Mouse (Mus musculus) C2C12 (cell line): ENCODE data around the gene Cdc42bpa. TPM values are rescaled to one million over a fixed set of nuclear protein-coding genes. Genes with fewer than 3 reads are reported as not detected.

Experiments
- H3K27me3 ChIP-seq: one replicate; pipeline ENCODE4 v1.6.1; 2011; ENCODE audit not compliant: control insufficient read depth, insufficient read depth, insufficient read length
- H3K36me3 ChIP-seq: one replicate; pipeline ENCODE4 v1.6.1; 2011; ENCODE audit not compliant: control insufficient read depth, insufficient read depth
- H3K4me3 ChIP-seq: one replicate; pipeline ENCODE4 v1.5.1; 2011; ENCODE audit warnings: mild to moderate bottlenecking, control low read depth; ENCODE audit not compliant: poor library complexity, insufficient read depth, severe bottlenecking
- H3K79me2 ChIP-seq: one replicate; pipeline ENCODE4 v1.6.1; 2011; ENCODE audit not compliant: control insufficient read depth, insufficient read depth
- H3K79me3 ChIP-seq: one replicate; pipeline ENCODE4 v1.6.1; 2011; ENCODE audit warnings: low read depth, control low read depth
- H3ac ChIP-seq: one replicate; pipeline ENCODE3; 2011; ENCODE audit warnings: low read depth; ENCODE audit not compliant: control insufficient read depth, insufficient read length
- CEBPB ChIP-seq: IDR thresholded peaks from one replicate; pipeline ENCODE4 v1.6.1; 2011; ENCODE audit warnings: low read depth, mild to moderate bottlenecking, control low read depth, moderate library complexity
- CTCF ChIP-seq: IDR thresholded peaks from one replicate; pipeline ENCODE4 v1.5.1; 2011; ENCODE audit not compliant: control insufficient read depth, insufficient read depth, insufficient read length
- FOSL1 ChIP-seq: IDR thresholded peaks from one replicate; pipeline ENCODE4 v1.8.0; 2011; ENCODE audit warnings: mild to moderate bottlenecking, low read length; ENCODE audit not compliant: poor library complexity, insufficient read depth, severe bottlenecking
- MAX ChIP-seq: IDR thresholded peaks from one replicate; pipeline ENCODE4 v1.6.1; 2011; ENCODE audit warnings: mild to moderate bottlenecking, control low read depth
- MYOD1 ChIP-seq: IDR thresholded peaks from one replicate; pipeline ENCODE4 v1.6.1; 2011; ENCODE audit warnings: low read depth; ENCODE audit not compliant: control insufficient read depth, insufficient read length
- MYOG ChIP-seq: IDR thresholded peaks from one replicate; pipeline ENCODE4 v1.6.1; 2011; ENCODE audit not compliant: control insufficient read depth, insufficient read length; ENCODE audit errors: extremely low read depth
- USF1 ChIP-seq: IDR thresholded peaks from one replicate; pipeline ENCODE4 v1.6.1; 2011; ENCODE audit warnings: low read depth, mild to moderate bottlenecking, control low read depth, moderate library complexity
- polyA plus RNA-seq: library from polyadenylated mRNA; unstranded; fragments of >200 nt; fragmentation: generic; extraction: Trizol; gene quantifications from one replicate; pipeline ENCODE4 v1.2.1, GENCODE M21; 2012; ENCODE audit warnings: missing spikeins

The Cdc42bpa gene
- polyA plus RNA-seq, 1 experiment, result 10.7 TPM

DNA sequence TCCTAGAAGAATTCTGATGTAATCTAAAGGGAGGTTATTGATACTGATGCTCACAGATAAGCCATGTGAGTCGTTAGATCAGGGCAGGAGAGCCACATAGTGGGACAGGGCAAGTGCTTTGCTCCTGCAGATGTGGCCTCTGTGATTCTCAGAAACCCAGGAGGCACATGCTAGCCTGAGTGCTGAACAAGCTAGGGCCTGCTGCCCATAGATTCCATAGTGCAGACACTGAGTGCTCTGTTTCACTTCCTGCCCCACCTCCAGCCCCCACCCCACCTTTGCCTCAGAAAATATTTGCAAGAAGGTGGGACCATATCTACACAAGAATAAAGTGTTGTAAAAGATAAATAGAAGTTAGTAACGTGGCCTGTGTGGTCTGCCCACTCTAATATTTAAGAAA, 198.4 kb downstream of the Cdc42bpa start:
- H3K79me3 ChIP-seq, result no peaks in the 10 kb centered on the region
- H3K4me3 ChIP-seq, result no peak overlapping the region
- no peak for TF ChIP-seq MAX
- TF ChIP-seq MYOG, result no peak
- no peak for TF ChIP-seq USF1
- no peak for TF ChIP-seq FOSL1
- no peak for TF ChIP-seq MYOD1
- H3K36me3 ChIP-seq, result peaks cover 13% of the 10 kb centered on the region
- no peak overlapping the region for H3ac ChIP-seq
- no peaks in the 10 kb centered on the region for H3K79me2 ChIP-seq
- H3K27me3 ChIP-seq, result no peaks in the 10 kb centered on the region

- no peak overlapping the region for H3K4me3 ChIP-seq
- TF ChIP-seq CEBPB (no peak), USF1 (no peak), MYOD1 (no peak), CTCF (no peak), MYOG (no peak), MAX (no peak), FOSL1 (no peak)
- no peaks in the 10 kb centered on the region for H3K27me3 ChIP-seq
- H3ac ChIP-seq, result no peak overlapping the region
- H3K79me2 ChIP-seq, result no peaks in the 10 kb centered on the region
- H3K36me3 ChIP-seq, result peaks cover 5% of the 10 kb centered on the region
- no peaks in the 10 kb centered on the region for H3K79me3 ChIP-seq
Measured at GRCm38 (mm10) chr1:180160545-180160944, 200.3 kb downstream of the Cdc42bpa start.

GRCm38 (mm10) chr1:180161160-180161559, 200.9 kb downstream of the Cdc42bpa start:
- Histone ChIP-seq H3K27me3 (no peaks in the 10 kb centered on the region), H3ac (no peak overlapping the region)
- no peak for TF ChIP-seq CEBPB
- no peak for TF ChIP-seq USF1
- TF ChIP-seq MYOD1, result no peak
- TF ChIP-seq MAX, result no peak
- TF ChIP-seq FOSL1, result no peak
- no peak for TF ChIP-seq MYOG
- TF ChIP-seq CTCF, result no peak

GRCm38 (mm10) chr1:180161566-180162355, 201.5 kb downstream of the Cdc42bpa start:
- Histone ChIP-seq H3K79me3 (no peaks in the 10 kb centered on the region), H3ac (no peak overlapping the region), H3K36me3 (peaks cover 5% of the 10 kb centered on the region), H3K27me3 (no peaks in the 10 kb centered on the region), H3K4me3 (no peak overlapping the region), H3K79me2 (no peaks in the 10 kb centered on the region)
- TF ChIP-seq USF1 (no peak), MYOG (no peak), FOSL1 (no peak), MYOD1 (no peak), CEBPB (no peak), CTCF (no peak), MAX (no peak)

More at GRCm38 (mm10) chr1:180161160-180161559, 200.9 kb downstream of the Cdc42bpa start:
- Histone ChIP-seq H3K36me3 (peaks cover 5% of the 10 kb centered on the region), H3K79me2 (no peaks in the 10 kb centered on the region), H3K79me3 (no peaks in the 10 kb centered on the region), H3K4me3 (no peak overlapping the region)

GRCm38 (mm10) chr1:180162986-180163385, 202.7 kb downstream of the Cdc42bpa start:
- H3K4me3 ChIP-seq, result no peak overlapping the region
- no peaks in the 10 kb centered on the region for H3K79me3 ChIP-seq
- H3ac ChIP-seq, result no peak overlapping the region
- no peaks in the 10 kb centered on the region for H3K27me3 ChIP-seq
- no peak for TF ChIP-seq MYOG
- TF ChIP-seq MYOD1, result no peak
- no peak for TF ChIP-seq CTCF
- TF ChIP-seq CEBPB, result no peak
- peaks cover 5% of the 10 kb centered on the region for H3K36me3 ChIP-seq
- H3K79me2 ChIP-seq, result no peaks in the 10 kb centered on the region
